Mouse (Mus musculus) liver, embryonic 15.5 days (tissue): ENCODE measurements at regions not wholly inside any gene's neighbourhood (a gene's known extent, or its start where the extent isn't known, plus 50 kb on each side); places are given as distances from the start of the nearest gene placed in this dataset.

Experiments used
- ATAC-seq: fragments of 200-750 bp; cut with Nextera tagmentation; 2 replicates; pipeline ENCODE4 v1.8.0; 2017; ENCODE audit warnings: moderate number of reproducible peaks, mild to moderate bottlenecking, moderate library complexity; ENCODE audit not compliant: insufficient read depth
- H3K27ac ChIP-seq: fragments of 300-500 bp; sonication (generic); replicated peaks from 2 replicates; pipeline ENCODE4 v1.5.1; 2015; ENCODE audit warnings: mild to moderate bottlenecking, inconsistent platforms
- H3K27me3 ChIP-seq: fragments of 300-500 bp; sonication (generic); 2 replicates; pipeline ENCODE4 v1.6.1; 2015; ENCODE audit warnings: mild to moderate bottlenecking, inconsistent platforms
- H3K36me3 ChIP-seq: fragments of 300-500 bp; sonication (generic); replicated peaks from 2 replicates; pipeline ENCODE4 v1.6.1; 2015; ENCODE audit warnings: moderate library complexity, mild to moderate bottlenecking, inconsistent platforms
- H3K4me1 ChIP-seq: fragments of 300-500 bp; sonication (generic); replicated peaks from 2 replicates; pipeline ENCODE4 v1.6.1; 2015; ENCODE audit warnings: inconsistent platforms
- H3K4me2 ChIP-seq: fragments of 300-500 bp; sonication (generic); 2 replicates; pipeline ENCODE4 v1.6.1; 2015; ENCODE audit warnings: moderate library complexity, mild to moderate bottlenecking, inconsistent platforms
- H3K4me3 ChIP-seq: fragments of 300-500 bp; sonication (generic); replicated peaks from 2 replicates; pipeline ENCODE4 v1.5.1; 2015; ENCODE audit warnings: mild to moderate bottlenecking, inconsistent platforms
- H3K9ac ChIP-seq: fragments of 300-500 bp; sonication (generic); 2 replicates; pipeline ENCODE4 v1.6.1; 2015; ENCODE audit warnings: moderate library complexity, mild to moderate bottlenecking, inconsistent platforms
- H3K9me3 ChIP-seq: fragments of 300-500 bp; sonication (generic); replicated peaks from 2 replicates; pipeline ENCODE4 v1.6.1; 2016; ENCODE audit warnings: inconsistent platforms
- WGBS: fragments of 180-500 bp; shearing (Covaris S2); methylation state at CpG from one replicate; pipeline ENCODE4 v1.1.7; 2015; ENCODE audit warnings: mixed read lengths; ENCODE audit not compliant: insufficient replicate concordance; 5-methylcytosine and 5-hydroxymethylcytosine counted together

DNA sequence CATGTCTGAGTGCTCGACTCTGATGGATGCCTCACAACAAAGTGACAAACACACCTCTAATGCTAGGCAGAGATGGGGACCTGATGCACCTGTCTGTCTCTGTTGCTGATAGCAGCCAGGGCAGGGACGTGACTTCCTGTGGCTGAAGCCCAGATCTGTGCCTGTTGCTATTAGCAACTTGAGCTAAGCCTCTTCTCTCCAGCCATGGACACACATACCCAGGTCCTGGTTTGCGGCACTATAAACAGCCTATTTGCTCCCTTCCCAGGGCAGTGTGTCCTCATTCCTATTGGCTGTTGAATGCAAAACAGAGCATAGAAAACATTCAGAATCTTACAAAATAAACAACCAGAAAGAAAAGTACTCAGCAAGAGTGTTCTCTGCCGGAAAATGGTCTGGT lies 273.5 kb downstream of the Irs2 start:
- no peaks in the 10 kb centered on the region for H3K9me3 ChIP-seq
- H3K4me3 ChIP-seq: no peak overlapping the region
- H3K27ac ChIP-seq: no peak overlapping the region
- no peaks in the 10 kb centered on the region for H3K27me3 ChIP-seq
- no peaks in the 10 kb centered on the region for H3K4me1 ChIP-seq
- H3K36me3 ChIP-seq: no peaks in the 10 kb centered on the region
- no peak for ATAC-seq
- WGBS: 40% methylated on average over 4 of the region's 4 CpGs
- no peak overlapping the region for H3K4me2 ChIP-seq
- no peak overlapping the region for H3K9ac ChIP-seq

DNA sequence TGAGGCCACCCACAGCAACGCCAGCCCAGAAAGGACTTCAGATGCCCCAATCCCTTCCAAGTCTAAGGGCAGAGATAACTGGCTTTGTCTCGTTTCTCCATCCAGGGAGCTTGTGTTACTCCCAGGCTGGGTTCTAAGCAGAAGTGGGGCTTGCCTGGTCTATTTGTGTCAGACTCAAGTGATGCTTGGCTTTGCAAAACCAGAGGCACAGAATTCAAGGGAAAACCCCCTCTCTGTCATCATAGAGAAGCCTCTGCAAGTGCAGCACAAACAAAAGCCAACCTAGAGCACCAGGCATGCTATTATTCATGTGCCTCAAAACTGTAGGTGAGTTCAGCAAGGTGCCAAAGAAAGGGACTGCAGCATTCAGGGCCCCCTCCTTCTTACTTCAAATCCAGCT lies 284.9 kb downstream of the Irs2 start:
- no peaks in the 10 kb centered on the region for H3K27me3 ChIP-seq
- no peak overlapping the region for H3K4me2 ChIP-seq
- H3K4me3 ChIP-seq: no peak overlapping the region
- no peaks in the 10 kb centered on the region for H3K4me1 ChIP-seq
- no peaks in the 10 kb centered on the region for H3K36me3 ChIP-seq
- no peak overlapping the region for H3K9ac ChIP-seq
- no peaks in the 10 kb centered on the region for H3K9me3 ChIP-seq
- H3K27ac ChIP-seq: no peak overlapping the region
- no peak for ATAC-seq
- WGBS: 40% methylated on average over 2 of the region's 2 CpGs

- WGBS: 70% methylated on average over 4 of the region's 4 CpGs
Measured at GRCm38 (mm10) chr8:10722742-10723141, 285.5 kb downstream of the Irs2 start.

GRCm38 (mm10) chr8:10722342-10722741 lies 285.9 kb downstream of the Irs2 start:
- Histone ChIP-seq H3K9me3 (no peaks in the 10 kb centered on the region), H3K4me1 (no peaks in the 10 kb centered on the region), H3K9ac (no peak overlapping the region), H3K4me3 (no peak overlapping the region), H3K4me2 (no peak overlapping the region), H3K27ac (no peak overlapping the region), H3K36me3 (no peaks in the 10 kb centered on the region), H3K27me3 (no peaks in the 10 kb centered on the region)
- ATAC-seq: no peak
- 71% methylated on average over 3 of the region's 3 CpGs for WGBS

More at GRCm38 (mm10) chr8:10722742-10723141, 285.5 kb downstream of the Irs2 start:
- no peak for ATAC-seq
- Histone ChIP-seq H3K9ac (no peak overlapping the region), H3K4me1 (no peaks in the 10 kb centered on the region), H3K9me3 (no peaks in the 10 kb centered on the region), H3K27me3 (no peaks in the 10 kb centered on the region), H3K4me2 (no peak overlapping the region), H3K36me3 (no peaks in the 10 kb centered on the region), H3K27ac (no peak overlapping the region), H3K4me3 (no peak overlapping the region)

- no peaks in the 10 kb centered on the region for H3K9me3 ChIP-seq
- no peak overlapping the region for H3K4me3 ChIP-seq
- H3K36me3 ChIP-seq: no peaks in the 10 kb centered on the region
- H3K27me3 ChIP-seq: no peaks in the 10 kb centered on the region
- no peaks in the 10 kb centered on the region for H3K4me1 ChIP-seq
- ATAC-seq: no peak
- H3K9ac ChIP-seq: no peak overlapping the region
- WGBS: 62% methylated on average over 10 of the region's 10 CpGs
- no peak overlapping the region for H3K4me2 ChIP-seq
- H3K27ac ChIP-seq: no peak overlapping the region
Measured at GRCm38 (mm10) chr8:10721146-10721862, 287.0 kb downstream of the Irs2 start.

DNA sequence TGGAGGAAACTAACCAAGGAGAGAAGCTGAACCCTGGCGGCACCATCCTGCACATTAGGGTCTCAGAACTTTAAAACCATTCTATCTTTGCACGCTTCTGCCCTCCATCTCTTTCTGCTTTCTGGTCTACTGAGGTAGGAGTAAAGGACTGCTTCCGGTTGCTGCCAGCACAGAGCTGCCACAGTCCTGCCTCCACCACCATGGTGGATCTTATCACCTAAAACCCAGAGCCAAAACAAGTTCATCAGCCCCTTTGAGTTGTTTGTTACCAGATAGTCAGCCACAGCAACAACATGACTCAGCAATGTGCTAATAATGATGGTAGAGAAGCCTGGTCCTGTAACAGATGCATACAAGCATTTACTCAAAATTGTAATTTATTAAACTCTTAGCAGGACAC lies 287.9 kb downstream of the Irs2 start:
- Histone ChIP-seq H3K27ac (no peak overlapping the region), H3K4me2 (no peak overlapping the region), H3K36me3 (no peaks in the 10 kb centered on the region), H3K4me1 (no peaks in the 10 kb centered on the region), H3K9me3 (no peaks in the 10 kb centered on the region), H3K27me3 (no peaks in the 10 kb centered on the region), H3K4me3 (no peak overlapping the region), H3K9ac (no peak overlapping the region)
- ATAC-seq: no peak
- 52% methylated on average over 3 of the region's 3 CpGs for WGBS

- Histone ChIP-seq H3K27ac (no peak overlapping the region), H3K27me3 (no peaks in the 10 kb centered on the region), H3K9ac (no peak overlapping the region), H3K4me1 (no peaks in the 10 kb centered on the region), H3K36me3 (no peaks in the 10 kb centered on the region), H3K9me3 (no peaks in the 10 kb centered on the region), H3K4me2 (no peak overlapping the region), H3K4me3 (no peak overlapping the region)
- no peak for ATAC-seq
- WGBS: 52% methylated on average over 6 of the region's 6 CpGs
Measured at GRCm38 (mm10) chr8:10719411-10719810, 288.8 kb downstream of the Irs2 start.

- H3K9me3 ChIP-seq: no peaks in the 10 kb centered on the region
- no peaks in the 10 kb centered on the region for H3K36me3 ChIP-seq
- no peak for ATAC-seq
- no peak overlapping the region for H3K9ac ChIP-seq
- no peaks in the 10 kb centered on the region; the same call in 1 of the 2 replicates for H3K27me3 ChIP-seq
- no peak overlapping the region for H3K4me3 ChIP-seq
- 49% methylated on average over 8 of the region's 8 CpGs for WGBS
- H3K4me1 ChIP-seq: no peaks in the 10 kb centered on the region
- H3K27ac ChIP-seq: no peak overlapping the region
- H3K4me2 ChIP-seq: no peak overlapping the region
Measured at GRCm38 (mm10) chr8:10717297-10717696, 291.0 kb downstream of the Irs2 start.

DNA sequence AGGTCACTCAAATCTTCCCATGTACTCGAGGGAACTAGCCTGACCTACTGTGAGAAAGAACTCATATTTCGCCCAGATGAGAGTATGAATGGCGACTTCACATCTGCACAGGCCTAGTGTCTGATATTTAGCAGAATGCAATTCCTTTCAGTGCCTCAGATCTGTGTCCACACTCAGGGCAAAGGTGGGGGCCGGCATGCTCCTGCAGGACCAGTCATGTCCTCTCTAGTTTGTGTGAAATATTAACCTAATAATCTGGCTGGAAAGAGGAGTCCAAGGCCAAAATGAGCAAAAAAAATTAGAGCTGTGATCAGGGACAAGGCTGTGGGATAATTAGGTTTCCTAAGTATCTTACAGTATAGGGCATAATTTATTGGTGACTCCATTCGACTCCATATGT lies 292.1 kb downstream of the Irs2 start:
- H3K9me3 ChIP-seq: no peaks in the 10 kb centered on the region
- H3K36me3 ChIP-seq: no peaks in the 10 kb centered on the region
- no peak overlapping the region for H3K9ac ChIP-seq
- H3K4me1 ChIP-seq: no peaks in the 10 kb centered on the region
- ATAC-seq: no peak
- no peak overlapping the region for H3K27ac ChIP-seq
- H3K4me3 ChIP-seq: no peak overlapping the region
- 45% methylated on average over 5 of the region's 5 CpGs for WGBS
- H3K27me3 ChIP-seq: no peaks in the 10 kb centered on the region; the same call in 1 of the 2 replicates
- H3K4me2 ChIP-seq: no peak overlapping the region

GRCm38 (mm10) chr8:10713515-10714042 lies 294.7 kb downstream of the Irs2 start:
- H3K36me3 ChIP-seq: no peaks in the 10 kb centered on the region
- WGBS: 66% methylated on average over 13 of the region's 13 CpGs
- no peaks in the 10 kb centered on the region; the same call in 1 of the 2 replicates for H3K27me3 ChIP-seq
- no peak overlapping the region for H3K27ac ChIP-seq
- no peak overlapping the region for H3K9ac ChIP-seq
- H3K4me2 ChIP-seq: no peak overlapping the region
- H3K4me1 ChIP-seq: no peaks in the 10 kb centered on the region
- H3K4me3 ChIP-seq: no peak overlapping the region
- H3K9me3 ChIP-seq: no peaks in the 10 kb centered on the region
- ATAC-seq: no peak

DNA sequence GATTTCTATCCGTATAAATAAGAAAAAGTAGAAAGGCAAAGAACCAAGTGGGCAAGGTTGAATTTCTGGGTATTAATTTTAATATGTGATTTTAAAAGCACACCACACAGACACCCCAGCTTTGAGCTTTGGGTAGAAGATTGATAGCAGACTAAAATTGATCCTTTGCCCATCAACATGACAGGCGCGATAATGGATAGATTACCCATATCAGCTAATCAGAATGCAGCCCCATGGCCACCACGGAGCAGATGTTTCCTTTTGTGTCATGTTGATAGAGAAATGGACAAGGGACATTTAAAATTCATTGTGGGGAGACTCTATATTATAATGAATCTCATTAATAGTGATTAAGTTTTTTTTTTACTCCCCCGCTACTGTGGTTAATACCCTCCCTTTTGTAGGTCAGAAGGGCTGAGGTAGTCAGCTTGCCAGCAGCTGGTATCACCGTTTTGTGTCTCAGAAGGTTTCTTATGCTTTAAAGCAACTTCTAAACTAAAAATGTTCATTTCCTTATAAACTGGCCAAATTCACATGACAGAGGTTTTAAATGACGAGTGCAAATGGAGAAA lies 296.1 kb downstream of the Irs2 start:
- H3K36me3 ChIP-seq: no peaks in the 10 kb centered on the region
- H3K4me1 ChIP-seq: no peaks in the 10 kb centered on the region
- H3K27ac ChIP-seq: no peak overlapping the region
- H3K9me3 ChIP-seq: no peaks in the 10 kb centered on the region
- no peak overlapping the region for H3K9ac ChIP-seq
- H3K27me3 ChIP-seq: no peaks in the 10 kb centered on the region; the same call in 1 of the 2 replicates
- H3K4me2 ChIP-seq: no peak overlapping the region
- 65% methylated on average over 7 of the region's 7 CpGs for WGBS
- no peak overlapping the region for H3K4me3 ChIP-seq
- ATAC-seq: no peak
